Mouse (Mus musculus) spleen, adult 12 weeks (tissue): Measurements from ENCODE around the gene Fam180a.

Experiments
- DNase-seq: peaks from one replicate; pipeline ENCODE4 v3.0.0; 2022; ENCODE audit warnings: low spot score

The Fam180a gene

DNA sequence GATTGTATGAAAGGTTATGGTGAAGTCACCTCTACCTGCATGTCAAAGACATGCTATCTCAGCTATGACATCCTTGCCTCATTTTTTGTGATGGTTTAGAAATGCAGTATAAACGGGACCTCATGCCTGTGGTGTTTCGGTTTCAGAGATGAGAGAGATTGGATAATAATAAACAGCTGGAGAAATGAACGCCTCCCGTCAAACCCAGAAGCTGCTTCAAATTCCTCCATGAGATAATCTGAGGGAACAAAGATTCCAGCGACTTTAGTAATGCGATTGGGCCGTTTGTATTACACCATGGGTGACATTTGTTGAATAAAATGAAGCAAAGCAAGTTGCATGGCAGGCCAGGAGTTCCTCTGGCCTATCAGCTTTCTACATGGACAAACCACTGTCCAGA is 16.5 kb downstream of the Fam180a start:
- no peak for DNase-seq

DNA sequence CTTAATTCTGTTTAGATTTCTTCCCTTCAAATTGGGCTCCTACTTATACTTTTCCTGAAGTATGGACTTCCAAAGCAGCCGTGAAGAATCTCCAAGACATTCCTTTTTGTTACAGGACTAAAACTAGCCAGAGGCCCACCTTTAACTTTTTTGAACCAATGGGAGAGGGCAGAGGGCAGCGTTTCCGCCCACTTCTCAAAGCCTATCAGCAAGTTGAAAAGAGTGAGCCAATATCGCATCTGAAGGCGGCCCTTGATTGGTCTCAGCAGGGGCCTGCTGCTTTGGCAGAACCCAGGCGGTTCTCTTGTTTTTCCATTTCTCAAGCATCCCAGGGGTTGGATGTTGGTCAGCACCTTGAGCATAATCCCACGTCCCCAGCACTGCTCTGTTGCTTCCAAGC is 17.9 kb downstream of the Fam180a start, which contains the start of gene Slc13a4:
TSS of gene Slc13a4 (minus strand) at position 95 of the 400 bp plus-strand sequence.
- no peak for DNase-seq

DNA sequence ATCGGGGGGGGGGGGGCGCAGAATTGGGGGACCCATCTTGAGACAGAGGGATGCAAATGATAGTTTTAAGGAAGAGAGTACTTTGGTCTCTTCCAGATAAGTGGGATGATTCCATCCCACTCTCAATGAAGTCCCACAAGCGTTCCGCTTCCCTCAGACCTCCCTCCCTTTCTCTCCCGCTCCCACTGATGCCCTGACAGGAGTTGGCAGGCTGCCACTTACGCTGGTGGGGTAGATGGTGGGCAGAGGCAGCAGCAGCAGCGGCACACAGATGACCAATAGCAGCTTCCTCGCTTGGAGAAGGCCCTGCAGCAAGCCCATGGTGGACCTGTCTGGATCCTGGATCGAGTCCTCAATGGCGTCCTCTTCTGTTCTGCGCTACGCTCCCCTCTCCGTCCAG is 18.8 kb downstream of the Fam180a start:
- DNase-seq, result no peak

DNA sequence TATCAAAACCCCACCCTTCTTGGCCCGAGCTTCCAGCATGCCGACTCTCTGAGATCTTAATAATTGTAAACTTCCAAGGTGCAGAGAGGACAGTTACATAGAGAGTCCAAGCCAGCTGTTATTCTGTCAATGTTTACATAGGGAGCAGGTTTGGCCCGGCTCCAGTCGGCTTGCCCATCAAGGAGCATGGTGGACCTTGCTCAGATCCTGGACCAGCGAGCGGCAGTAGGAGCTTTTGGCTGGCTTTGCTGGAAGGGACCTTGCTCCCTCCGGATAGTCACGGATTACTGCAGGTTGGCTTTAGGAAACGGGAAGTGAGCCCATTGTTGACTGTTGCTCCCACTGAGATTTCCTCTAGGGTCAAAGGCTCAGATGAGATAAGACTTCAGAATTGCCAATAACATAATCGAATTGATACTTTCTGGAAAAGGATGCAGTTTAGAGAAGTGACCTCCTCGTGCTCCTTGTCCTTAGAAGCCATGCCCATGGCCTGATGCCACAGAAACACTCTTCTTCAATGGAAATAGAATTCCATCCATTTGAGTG is 22.5 kb downstream of the Fam180a start:
- no peak for DNase-seq

DNA sequence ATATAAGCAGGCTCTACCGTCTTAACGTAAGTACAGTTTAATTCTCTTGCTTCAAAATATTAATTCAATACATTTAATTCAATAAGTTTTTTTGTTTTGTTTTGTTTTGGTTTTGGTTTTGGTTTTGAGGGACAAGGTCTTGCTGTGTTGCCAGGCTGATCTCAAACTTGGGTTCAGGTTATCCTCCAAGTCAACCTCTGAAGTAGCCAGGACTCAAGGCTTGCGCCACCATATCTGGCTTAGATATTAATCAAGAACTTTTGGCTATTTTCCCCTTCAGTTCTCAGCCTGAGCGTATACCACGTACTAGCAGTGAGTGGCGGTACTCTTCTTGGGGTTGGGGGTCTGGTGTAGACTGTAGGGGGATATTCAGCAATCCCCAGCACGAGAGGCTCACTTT is 23.4 kb downstream of the Fam180a start:
- no peak for DNase-seq

DNA sequence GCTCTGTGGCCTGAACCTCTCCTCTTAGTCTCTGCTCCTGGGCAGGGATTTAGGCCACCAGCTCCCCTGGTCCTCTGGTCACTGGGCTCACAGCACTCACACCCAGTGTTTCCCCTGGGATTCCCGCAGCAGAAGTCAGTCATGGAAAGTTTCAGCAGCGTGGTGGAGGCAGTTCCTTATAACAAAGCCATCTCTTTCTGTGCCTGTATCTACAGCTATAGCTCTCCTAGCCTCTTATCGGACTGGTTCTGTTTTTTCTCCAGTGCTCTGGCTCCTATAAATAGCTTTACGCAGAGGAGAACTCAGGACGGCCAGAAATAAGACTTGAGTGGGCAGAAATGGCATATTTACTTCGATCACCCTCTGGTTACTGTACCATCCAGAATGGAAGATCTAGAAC is 27.6 kb downstream of the Fam180a start:
- DNase-seq, result no peak

DNA sequence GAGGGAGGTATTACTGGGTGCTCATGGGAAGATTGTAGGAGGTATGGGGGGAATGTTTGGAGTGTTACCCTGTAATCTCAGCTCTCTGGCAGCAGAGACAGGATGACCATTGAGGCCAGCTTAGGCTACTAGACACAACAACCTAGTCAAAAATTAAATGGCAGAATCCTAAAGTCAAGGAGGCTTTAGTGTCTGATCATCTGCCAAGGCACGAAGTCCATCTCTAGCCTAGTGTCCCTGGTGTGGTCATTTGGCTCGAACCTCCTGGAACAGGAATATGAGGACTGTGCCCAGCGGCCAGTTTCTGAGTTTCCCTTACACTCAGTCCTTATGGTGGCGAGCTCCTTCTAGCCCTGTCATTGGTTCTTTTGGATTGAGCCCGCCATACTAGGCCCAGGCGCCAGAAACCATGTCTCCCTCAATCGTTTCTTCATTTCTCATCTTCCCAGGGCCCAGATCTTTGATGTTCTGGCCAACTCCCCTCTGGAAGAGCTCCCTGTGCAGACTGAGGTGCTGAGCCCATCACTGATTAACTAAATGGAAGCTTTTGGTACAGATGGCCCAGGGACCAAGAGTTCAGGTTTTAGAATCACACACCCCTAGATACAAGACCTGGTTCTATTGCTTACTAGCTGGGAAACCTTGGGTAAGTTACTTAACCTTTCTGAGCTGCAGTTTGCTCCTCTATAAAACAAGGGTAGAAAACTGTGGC is 28.3 kb downstream of the Fam180a start:
- DNase-seq, result no peak

DNA sequence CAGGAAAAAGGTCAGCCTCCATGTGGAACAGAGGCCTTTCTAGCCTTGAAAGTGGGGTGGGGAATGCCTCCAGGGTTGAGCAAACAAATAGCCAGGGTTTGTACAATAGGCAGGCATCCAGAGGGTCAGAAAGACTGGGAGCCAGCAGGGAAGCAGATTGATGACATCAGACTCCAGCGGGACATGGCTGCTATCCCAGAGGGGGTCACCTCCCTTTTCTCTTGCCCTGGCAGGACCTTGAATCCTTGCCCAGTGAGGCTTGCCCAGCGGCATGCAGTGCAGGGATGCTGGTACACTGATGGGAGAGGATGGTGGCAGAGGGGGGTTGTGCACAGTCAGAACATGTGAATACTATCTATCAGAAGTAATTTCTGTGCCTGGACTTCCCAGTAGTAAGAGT is 28.9 kb downstream of the Fam180a start:
- DNase-seq, result no peak

DNA sequence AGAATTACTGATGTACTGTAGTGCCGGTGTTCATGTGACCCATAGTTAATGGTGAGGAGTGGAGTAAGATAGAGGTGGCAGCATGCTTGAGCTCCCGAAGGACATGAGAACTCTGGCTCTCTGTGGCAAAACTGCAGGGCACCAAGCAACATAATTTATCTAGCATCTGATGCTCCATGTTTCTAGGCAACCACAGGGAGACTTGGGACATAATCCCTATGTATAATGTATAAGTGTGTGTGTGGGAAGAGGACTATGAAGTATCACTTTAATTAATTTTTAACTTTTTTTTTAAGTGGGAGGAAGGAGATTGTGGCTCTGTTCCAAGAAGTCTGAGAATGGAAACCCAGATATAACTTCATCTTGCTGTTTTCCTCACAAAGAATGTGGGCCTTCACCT is 31.0 kb downstream of the Fam180a start:
- no peak for DNase-seq

DNA sequence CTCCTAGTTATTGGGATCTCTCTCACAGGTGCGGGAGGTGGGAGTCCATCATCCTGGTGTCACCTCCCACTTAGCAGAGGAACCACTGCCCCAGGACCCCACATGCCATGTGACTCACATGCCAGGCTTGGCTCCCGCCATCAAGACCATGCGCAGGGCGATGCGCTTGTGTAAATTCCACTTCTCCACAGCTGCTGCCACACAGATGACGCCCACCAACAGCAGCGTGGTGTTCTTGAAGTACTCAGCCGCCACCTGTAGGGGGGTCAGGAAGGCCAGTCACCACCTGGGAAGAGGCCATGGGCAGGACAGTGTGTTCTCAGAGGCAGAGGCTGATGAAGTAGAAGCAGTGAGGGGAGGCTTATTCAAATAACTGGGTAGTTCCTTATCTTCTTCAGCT is 36.3 kb downstream of the Fam180a start:
- DNase-seq, result no peak

DNA sequence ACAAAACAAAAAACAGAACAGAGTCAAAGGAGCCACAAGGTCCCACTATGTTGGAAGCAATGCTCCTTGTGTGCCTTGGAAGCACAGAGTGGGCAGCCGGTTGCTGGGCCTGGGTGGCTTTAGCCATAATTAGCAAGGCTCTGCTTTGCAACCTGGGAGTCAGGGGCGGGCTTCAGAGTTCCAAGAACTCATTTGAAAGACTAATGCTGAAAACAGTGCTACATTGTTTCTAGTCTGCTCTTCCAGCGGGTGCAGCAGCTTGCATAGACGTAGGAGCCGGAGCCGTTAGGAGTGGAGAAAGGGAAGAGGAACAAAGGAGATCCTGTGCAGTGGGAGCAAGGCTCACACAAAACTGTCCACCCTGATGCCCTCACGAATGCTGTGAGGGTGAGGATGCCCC is 37.0 kb downstream of the Fam180a start:
- DNase-seq, result no peak

DNA sequence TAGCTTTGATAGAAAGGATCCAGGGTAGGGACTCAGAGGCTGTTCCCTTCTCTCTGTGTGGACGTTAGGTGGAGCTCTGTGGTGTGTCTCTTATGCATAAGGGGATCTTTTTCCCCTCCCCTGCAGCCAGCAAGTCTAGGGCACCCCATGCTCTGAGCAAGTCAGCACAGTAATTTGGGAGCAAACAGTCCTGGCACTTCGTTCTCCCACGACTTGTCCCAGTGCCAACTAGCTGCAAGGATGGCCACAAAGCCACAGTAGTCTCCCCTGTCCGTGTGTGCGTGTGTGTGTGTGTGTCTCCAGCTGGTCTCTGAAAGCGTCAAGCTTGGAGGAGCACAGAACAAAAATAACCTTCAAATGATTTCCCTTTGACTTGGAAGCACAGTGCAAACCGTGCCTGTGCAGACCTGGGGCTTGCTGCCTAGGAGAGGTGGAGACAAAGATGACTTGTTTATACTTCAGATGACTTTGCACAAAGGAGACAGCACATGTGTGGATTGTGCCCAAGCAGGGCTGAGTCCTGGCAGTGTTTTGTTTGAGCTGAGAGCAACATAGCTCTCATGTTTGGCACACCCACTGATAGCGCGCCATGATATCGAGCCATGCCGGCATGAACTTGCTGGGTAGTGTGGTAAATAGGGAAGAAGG is 37.7 kb downstream of the Fam180a start:
- DNase-seq, result no peak

DNA sequence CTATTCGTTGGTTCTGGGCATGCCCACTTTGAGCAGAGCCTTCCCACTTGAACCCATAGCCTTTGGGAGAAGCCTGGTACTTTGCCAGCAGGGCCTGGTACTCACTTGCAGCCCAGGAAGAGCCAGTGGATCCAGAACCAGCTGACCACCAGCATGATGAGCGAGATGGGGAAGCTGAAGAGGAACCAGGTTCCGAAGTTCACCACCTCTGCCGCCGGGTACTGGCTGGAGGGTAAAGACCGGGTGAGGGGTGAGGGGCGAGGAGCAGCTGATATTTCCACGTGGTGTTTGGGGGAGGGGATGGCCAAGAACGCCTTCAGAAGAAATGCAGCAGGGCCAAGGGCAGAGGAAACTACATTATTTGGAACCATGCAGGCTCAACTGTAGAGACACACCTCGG is 46.6 kb downstream of the Fam180a start:
- no peak for DNase-seq

DNA sequence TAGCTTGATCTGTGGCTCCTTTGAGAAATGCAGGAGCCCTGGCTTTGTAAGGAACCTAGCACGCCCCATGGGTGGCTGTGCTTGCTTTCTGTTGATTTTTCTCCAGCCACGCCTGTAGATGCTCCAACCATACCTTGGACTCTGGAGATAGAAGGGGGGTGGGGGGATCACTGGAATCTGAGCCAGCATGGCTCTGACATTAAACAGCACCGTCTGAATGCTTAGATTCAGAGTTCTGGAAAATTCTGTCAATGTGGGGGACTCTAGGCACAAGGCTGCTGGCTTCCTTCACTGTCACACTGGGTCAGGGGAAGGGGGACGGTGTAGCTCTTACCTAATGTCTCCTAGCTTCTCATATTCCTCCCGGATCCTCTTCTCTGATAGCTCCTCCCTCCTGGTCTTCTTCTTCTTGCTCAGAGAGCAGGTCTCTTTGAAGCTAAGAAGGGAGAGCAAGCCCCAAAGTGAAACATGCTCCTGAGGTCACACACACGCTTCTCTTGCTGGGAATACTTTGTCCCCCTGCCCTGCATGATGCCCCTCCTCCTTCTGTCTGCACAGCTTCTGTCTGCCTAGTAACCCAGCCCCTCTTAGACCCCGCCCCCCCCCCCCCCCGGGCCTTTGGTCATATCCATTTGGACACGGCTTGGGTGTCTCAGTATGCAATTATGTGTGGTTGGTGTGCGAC is 47.9 kb downstream of the Fam180a start:
- no peak for DNase-seq

DNA sequence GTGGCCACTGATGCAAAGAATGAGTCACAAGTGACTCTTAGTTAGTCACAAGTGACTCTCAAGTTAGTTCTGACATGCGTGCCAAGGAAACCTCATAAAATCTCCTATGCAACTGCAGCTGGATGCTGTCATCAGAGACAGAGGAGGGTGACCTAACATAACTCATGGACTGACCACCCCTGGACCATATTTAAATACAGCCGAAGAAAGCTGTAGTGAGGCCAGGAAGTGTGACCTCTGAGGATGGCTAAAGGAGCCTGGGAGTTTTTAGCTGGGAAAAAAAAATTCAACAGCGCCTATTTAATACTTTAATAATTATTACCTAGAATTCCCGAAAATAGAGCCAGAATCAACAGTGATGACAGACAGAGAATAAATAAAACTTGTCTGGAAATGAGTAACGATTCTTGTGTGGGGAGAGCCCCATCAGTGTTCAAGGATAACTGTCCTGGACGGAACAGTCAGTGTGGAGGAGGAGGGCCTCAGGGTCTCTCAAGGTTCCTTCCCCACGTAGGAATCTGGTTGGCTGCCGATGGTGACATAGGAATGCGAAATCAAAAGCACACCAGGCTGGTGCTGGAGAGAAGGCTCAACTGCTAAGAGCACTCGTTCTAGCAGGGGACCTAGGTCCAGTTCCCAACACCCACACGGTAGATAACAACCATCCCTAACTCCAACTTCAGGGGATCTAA is 52.4 kb downstream of the Fam180a start:
- DNase-seq, result no peak

DNA sequence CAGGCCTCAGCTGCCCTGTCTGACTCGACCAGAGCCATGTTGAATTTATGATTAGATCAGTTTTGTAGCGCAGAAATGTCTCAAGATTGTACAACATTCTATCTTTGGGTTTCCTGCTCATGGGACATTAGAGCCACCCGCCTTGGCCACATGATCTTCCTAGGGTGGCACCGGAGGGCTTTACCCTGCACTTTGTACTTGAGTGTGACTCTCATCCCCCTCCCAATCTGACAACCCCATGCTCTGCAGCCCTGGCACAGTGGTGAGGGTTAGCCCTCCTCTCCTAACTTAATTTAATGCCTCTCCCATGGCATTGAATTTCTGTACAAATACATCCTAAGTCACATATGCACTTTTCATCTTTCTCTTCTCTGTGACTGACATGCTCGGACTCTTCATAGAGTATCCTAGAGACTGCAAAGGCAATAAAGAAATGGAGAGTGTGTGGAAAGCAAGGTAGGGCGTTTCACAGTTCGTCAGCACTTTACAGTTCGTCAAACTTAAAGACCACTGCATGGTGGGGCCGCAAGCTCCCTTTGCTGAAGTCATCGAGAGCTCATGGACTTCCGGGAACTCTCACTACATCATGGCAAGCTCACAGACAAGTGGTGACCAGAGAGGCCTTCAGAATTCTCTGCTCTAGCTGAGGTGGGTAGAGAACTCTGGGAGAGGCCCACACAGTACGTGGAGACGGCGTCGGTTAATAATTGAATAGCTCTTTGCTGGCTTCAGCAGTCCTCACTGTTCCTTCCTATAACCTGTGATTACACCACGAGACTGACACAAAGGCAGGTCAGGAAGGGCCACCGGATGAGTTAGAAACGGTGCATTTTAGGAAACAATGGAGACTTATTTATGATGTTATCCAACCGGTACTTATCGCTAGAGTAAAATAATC is 53.8 kb downstream of the Fam180a start:
- DNase-seq, result no peak

DNA sequence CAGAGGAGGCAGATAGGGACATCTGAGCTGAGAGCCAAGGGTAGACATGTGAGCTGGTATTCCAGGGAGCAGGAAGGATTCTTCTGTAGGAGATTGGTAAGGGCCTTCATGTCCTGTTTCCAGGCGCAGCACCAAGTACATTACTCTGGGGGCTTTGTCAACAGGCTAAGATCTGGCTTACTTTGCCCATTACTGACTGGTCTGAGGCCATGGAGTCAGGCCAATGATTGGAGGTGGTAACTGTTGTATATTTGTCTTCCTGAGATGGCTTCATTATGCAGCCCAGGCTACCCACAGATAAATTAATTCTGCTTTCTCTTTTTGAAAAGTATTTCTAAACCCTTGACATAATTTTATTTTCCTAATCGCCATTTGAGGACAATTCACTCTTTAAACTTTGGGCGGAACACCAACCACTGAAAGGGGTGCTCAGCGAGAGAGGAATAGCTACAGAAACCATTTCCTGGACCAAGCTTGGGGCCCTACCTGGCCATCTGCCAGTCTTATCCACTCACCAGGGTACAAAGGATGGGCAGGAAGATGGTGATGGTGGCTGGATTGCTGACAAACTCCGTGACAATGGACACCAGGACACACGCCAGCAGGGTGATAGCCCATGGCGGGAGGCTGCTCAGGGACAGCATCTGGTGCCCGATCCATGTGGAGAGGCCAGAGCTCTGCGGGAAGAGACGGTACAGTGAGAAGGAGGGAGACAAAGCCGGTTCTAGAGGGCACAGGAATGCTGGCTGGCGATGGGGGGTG is 54.7 kb downstream of the Fam180a start:
- no peak for DNase-seq

DNA sequence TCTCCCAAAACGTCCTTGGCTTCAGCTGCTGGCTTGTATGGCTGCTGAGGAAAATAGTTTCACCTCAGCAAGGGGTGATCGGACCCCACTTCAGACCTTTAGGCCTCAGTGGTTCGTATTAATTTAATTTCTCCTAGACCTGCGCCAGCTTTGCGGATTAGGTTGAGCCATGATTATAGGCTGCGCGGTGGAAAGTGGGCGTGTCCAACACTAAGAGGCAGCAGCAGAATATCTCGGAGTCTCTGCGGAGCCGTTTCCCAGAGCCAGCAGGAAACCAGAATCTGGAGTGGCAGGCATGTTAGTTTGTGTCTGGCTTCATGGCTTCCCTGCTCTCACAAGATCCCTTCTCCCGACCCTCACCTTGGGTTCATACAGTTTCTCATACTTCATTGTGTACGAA is 56.3 kb downstream of the Fam180a start:
- no peak for DNase-seq

DNA sequence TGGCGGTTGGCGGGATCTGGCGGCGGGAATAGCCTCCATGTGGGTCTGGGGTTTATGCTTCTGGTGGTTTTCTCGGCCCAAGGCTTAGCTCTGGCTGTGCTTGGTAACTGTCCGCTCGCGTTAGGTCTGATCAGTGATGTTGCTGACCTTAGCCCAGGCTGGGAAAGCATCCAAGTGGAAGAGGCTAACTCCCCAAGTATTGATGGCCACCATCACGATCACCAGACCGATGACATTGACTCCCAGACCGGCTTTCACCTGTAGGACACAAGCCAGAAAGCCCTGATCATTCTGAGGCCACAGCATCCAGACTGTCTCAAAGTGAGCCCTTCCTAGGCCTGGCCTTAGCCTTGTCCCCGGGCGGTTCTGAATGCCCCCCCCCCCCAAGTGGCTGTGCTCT is 57.2 kb downstream of the Fam180a start:
- no peak for DNase-seq

DNA sequence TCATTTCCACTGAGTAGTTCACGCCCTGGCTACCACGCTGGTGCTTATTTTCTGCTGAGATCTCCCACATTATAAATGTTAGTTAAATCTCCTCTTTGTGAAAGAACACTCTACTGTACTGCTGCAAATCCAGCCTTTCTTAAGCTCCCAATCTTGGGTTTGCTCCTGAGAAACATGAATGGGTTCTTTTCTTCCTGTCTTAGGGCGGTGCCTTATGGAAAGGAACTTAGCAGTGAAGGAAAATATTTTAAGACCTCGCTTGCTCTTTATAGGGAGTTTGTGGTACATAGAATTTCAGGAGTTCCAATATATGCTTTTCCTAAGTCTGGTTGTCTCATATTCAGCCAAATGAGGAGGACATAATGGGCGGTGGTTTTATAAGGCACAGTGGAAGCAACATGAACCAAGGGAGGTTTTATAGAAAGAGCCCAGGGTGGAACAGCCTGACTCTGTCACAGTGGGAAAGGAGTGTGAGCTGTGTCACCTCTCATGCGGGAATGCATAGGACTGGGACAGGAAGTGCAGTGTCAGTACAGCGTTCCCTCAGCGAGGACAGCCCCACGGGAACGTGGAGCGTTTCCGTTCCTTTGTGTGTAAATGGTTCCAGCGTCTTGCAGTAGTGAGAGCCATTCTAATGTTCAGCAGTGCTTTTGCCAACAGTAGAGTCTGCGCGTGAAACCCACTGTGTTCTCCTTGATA is 60.2 kb downstream of the Fam180a start:
- no peak for DNase-seq
